Mouse (Mus musculus): ENCODE results near the gene Lrrk1.

- TF ChIP-seq CTCF (IDR thresholded peaks at IDR 0.05; ENCODE audit: low read depth, low read length) = no peak
- TF ChIP-seq GATA1 (IDR thresholded peaks at IDR 0.05; ENCODE audit: borderline replicate concordance, low read length) = no peak
- TF ChIP-seq TAL1 (conservative IDR thresholded peaks at IDR 0.05; ENCODE audit: low read depth, low read length) = no peak
- no peak for TF ChIP-seq GATA2 (IDR thresholded peaks at IDR 0.05; ENCODE audit: borderline replicate concordance, low read depth, low read length)
These were observed 164.4 kb downstream of the Lrrk1 start for GRCm38 (mm10) chr7:66223731-66224130.

Measured in G1E (cell line).